Mouse (Mus musculus): ENCODE measurements at regions not wholly inside any gene's neighbourhood (a gene's known extent, or its start where the extent isn't known, plus 50 kb on each side); places are given as distances from the start of the nearest gene placed in this dataset.

DNA sequence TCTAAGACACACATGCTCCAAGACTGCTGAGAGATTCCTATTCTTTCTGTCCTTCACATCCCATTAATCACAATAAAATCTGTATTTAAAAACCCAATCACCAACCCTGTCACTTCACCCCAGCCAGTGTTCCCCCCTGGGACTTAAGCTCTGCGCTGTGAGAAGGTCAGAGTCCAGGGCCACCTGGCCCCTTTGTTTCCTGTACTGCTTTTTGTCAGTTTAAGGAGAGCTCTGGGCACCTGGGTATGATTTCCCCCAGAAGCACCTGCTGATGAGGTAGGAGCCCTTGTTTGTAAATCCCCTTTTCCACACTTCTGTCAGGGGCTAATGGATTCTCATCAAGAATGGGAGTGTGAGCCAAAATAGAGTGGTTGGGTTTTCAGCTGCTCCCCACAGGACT, 319.7 kb upstream of the Pik3r1 start:
- H3K27ac ChIP-seq (ENCODE audit: low read depth, low read length), result no peak overlapping the region
- H3K4me1 ChIP-seq (ENCODE audit: insufficient read depth, low read length), result no peaks in the 10 kb centered on the region
- no peak for ATAC-seq (ENCODE audit: low FRiP score)
- no peak overlapping the region for H3K4me3 ChIP-seq (ENCODE audit: low read depth, low read length)
- no peaks in the 10 kb centered on the region for H3K27me3 ChIP-seq (ENCODE audit: insufficient read depth, low read length)
- TF ChIP-seq CTCF (IDR thresholded peaks at IDR 0.05), result no peak
- no peak overlapping the region for H3K4me2 ChIP-seq (ENCODE audit: low read depth, low read length, poor library complexity, severe bottlenecking)
- no peak overlapping the region for H3K9ac ChIP-seq (replicated peaks; ENCODE audit: low read length, poor library complexity, severe bottlenecking)
- DNase-seq (ENCODE audit: low spot score), result no peak
- no peaks in the 10 kb centered on the region for H3K9me3 ChIP-seq (ENCODE audit: low read length)
- 61% methylated on average over 1 of the region's 1 CpGs for WGBS
- H3K36me3 ChIP-seq (ENCODE audit: insufficient read depth, low read length), result no peaks in the 10 kb centered on the region

DNA sequence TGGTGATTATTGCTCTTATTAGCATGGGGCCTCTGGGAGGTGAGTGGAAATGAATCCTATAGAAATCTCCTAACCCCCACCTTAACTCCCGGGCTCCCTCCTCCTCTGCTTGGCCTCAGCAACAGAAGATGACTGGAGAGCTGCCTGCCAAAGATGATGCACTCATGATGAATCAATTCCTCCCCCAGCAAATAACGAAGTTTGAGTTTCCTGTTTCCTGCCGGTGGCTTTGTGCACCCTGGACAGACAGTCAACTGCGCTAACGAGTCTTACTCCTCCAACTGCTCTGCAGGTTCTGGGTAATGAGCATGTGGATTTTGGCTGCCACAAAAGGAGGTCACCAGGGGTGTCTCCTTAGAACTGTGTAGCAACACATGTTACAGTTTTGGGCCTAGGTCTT, 321.5 kb upstream of the Pik3r1 start:
- H3K4me1 ChIP-seq (ENCODE audit: insufficient read depth, low read length), result no peaks in the 10 kb centered on the region
- H3K27ac ChIP-seq (ENCODE audit: low read depth, low read length), result no peak overlapping the region
- no peak for TF ChIP-seq CTCF (IDR thresholded peaks at IDR 0.05)

DNA sequence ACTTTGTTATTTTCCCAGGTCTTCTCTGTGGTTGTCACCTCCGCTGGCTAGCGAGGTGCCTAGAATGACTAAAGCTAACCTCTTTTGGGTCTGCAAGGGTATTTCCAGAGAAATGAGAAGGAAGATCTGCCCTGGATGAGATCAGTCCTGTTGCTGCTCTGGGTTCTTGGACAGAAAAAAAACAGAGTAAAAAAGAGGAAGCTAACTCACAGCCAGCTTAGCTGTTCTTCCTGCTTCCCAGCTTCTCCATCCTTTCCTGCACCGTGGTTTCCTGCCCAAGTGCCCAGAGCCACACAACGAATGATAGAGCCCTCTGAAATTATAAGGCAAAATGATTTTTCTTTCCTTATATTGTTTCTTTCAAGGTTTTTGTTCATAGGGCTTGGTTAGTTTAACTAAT, 326.2 kb upstream of the Pik3r1 start:
- Histone ChIP-seq H3K4me2 (ENCODE audit: low read depth, low read length, poor library complexity, severe bottlenecking) (no peak overlapping the region), H3K9ac (replicated peaks; ENCODE audit: low read length, poor library complexity, severe bottlenecking) (no peak overlapping the region), H3K4me1 (ENCODE audit: insufficient read depth, low read length) (no peaks in the 10 kb centered on the region), H3K9me3 (ENCODE audit: low read length) (no peaks in the 10 kb centered on the region), H3K4me3 (ENCODE audit: low read depth, low read length) (no peak overlapping the region), H3K36me3 (ENCODE audit: insufficient read depth, low read length) (no peaks in the 10 kb centered on the region), H3K27me3 (ENCODE audit: insufficient read depth, low read length) (no peaks in the 10 kb centered on the region), H3K27ac (ENCODE audit: low read depth, low read length) (no peak overlapping the region)
- WGBS, result 90% methylated on average over 4 of the region's 4 CpGs
- no peak for TF ChIP-seq CTCF (IDR thresholded peaks at IDR 0.05)
- ATAC-seq (ENCODE audit: low FRiP score) (no peak), DNase-seq (ENCODE audit: low spot score) (no peak)

More for the DNA sequence above, 321.5 kb upstream of the Pik3r1 start:
- no peak for ATAC-seq (ENCODE audit: low FRiP score)
- no peaks in the 10 kb centered on the region for H3K27me3 ChIP-seq (ENCODE audit: insufficient read depth, low read length)
- no peak for DNase-seq (ENCODE audit: low spot score)
- WGBS, result 68% methylated on average over 5 of the region's 5 CpGs
- H3K4me3 ChIP-seq (ENCODE audit: low read depth, low read length), result no peak overlapping the region
- no peak overlapping the region for H3K9ac ChIP-seq (replicated peaks; ENCODE audit: low read length, poor library complexity, severe bottlenecking)
- no peak overlapping the region for H3K4me2 ChIP-seq (ENCODE audit: low read depth, low read length, poor library complexity, severe bottlenecking)
- H3K36me3 ChIP-seq (ENCODE audit: insufficient read depth, low read length), result no peaks in the 10 kb centered on the region
- no peaks in the 10 kb centered on the region for H3K9me3 ChIP-seq (ENCODE audit: low read length)

DNA sequence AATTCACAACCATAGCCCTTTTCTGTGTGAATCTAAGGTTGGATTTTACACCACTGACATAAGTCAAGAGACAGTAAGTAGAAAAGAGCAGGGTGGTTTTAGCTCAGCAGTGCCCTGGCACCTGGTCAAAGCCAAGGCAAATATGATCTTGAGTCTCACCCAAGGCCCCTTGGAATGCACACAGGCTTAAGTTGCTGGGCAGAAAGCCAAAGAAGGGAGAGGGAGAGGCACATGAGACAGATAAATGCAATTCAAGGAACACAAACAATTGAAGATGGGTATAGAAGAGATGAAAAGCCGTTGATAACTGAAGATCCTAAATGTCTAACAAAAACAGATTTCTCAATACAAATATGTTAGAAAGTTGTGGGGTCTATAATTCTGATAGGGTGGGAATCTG, 335.1 kb upstream of the Pik3r1 start:
- Histone ChIP-seq H3K4me1 (ENCODE audit: insufficient read depth, low read length) (no peaks in the 10 kb centered on the region), H3K27ac (ENCODE audit: low read depth, low read length) (no peak overlapping the region), H3K4me2 (ENCODE audit: low read depth, low read length, poor library complexity, severe bottlenecking) (no peak overlapping the region), H3K9ac (replicated peaks; ENCODE audit: low read length, poor library complexity, severe bottlenecking) (no peak overlapping the region), H3K9me3 (ENCODE audit: low read length) (no peaks in the 10 kb centered on the region), H3K27me3 (ENCODE audit: insufficient read depth, low read length) (no peaks in the 10 kb centered on the region), H3K36me3 (ENCODE audit: insufficient read depth, low read length) (no peaks in the 10 kb centered on the region), H3K4me3 (ENCODE audit: low read depth, low read length) (no peak overlapping the region)
- ATAC-seq (ENCODE audit: low FRiP score), result no peak
- no peak for TF ChIP-seq CTCF (IDR thresholded peaks at IDR 0.05)
- WGBS, result 83% methylated on average over 1 of the region's 1 CpGs
- peak; percentile 36 for DNase-seq (ENCODE audit: low spot score)

DNA sequence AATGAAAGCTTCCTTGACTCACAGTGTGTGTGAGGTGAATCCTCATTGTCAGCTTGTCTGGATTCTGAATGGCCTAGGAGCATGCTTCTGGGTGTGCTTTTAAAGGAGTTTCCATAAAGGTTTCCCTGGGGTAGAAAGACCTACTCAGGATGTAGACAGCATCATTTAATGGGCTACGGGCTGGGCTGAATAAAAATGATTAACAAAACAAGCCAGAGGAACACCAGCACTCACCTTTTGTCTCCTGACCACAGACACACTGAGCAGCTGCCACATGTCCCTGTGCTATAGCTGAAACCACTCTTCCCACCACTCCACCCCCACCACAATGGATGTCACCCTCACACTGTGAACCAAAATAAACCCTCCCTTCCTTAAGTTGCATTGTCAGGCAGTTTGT, 338.2 kb upstream of the Pik3r1 start:
- no peaks in the 10 kb centered on the region for H3K27me3 ChIP-seq (ENCODE audit: insufficient read depth, low read length)
- no peak for TF ChIP-seq CTCF (IDR thresholded peaks at IDR 0.05)
- no peaks in the 10 kb centered on the region for H3K9me3 ChIP-seq (ENCODE audit: low read length)
- 58% methylated on average over 1 of the region's 1 CpGs for WGBS
- H3K4me1 ChIP-seq (ENCODE audit: insufficient read depth, low read length), result no peaks in the 10 kb centered on the region
- no peak overlapping the region for H3K4me2 ChIP-seq (ENCODE audit: low read depth, low read length, poor library complexity, severe bottlenecking)
- no peak overlapping the region for H3K27ac ChIP-seq (ENCODE audit: low read depth, low read length)
- H3K36me3 ChIP-seq (ENCODE audit: insufficient read depth, low read length), result no peaks in the 10 kb centered on the region
- no peak for DNase-seq (ENCODE audit: low spot score)
- no peak overlapping the region for H3K4me3 ChIP-seq (ENCODE audit: low read depth, low read length)
- ATAC-seq (ENCODE audit: low FRiP score), result no peak
- no peak overlapping the region for H3K9ac ChIP-seq (replicated peaks; ENCODE audit: low read length, poor library complexity, severe bottlenecking)

DNA sequence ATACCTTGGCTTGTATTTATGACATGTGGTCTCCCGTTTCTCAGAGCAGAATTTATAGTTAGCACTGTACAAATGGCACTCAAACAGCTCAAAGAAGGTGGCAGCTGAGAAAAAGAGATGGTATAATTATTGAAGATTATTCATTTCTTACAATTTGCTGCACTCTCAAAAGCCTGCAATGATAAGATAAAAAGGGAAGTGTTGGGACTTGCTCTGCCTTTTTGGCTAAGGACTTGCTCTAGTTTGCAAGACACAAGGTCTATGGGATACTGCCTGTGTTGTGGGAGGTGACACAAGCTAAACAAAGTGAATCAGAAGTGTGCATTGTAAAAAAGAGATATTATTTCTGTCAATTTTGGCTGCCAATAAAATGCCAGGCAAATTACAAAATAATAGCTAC, 340.2 kb upstream of the Pik3r1 start:
- H3K27me3 ChIP-seq (ENCODE audit: insufficient read depth, low read length), result no peaks in the 10 kb centered on the region
- no peaks in the 10 kb centered on the region for H3K4me1 ChIP-seq (ENCODE audit: insufficient read depth, low read length)
- no peak overlapping the region for H3K9ac ChIP-seq (replicated peaks; ENCODE audit: low read length, poor library complexity, severe bottlenecking)
- no peak overlapping the region for H3K27ac ChIP-seq (ENCODE audit: low read depth, low read length)
- no peaks in the 10 kb centered on the region for H3K9me3 ChIP-seq (ENCODE audit: low read length)
- WGBS, result 75% methylated on average over 1 of the region's 1 CpGs
- no peaks in the 10 kb centered on the region for H3K36me3 ChIP-seq (ENCODE audit: insufficient read depth, low read length)
- no peak overlapping the region for H3K4me3 ChIP-seq (ENCODE audit: low read depth, low read length)
- TF ChIP-seq CTCF (IDR thresholded peaks at IDR 0.05), result no peak
- no peak for DNase-seq (ENCODE audit: low spot score)
- no peak for ATAC-seq (ENCODE audit: low FRiP score)
- no peak overlapping the region for H3K4me2 ChIP-seq (ENCODE audit: low read depth, low read length, poor library complexity, severe bottlenecking)

DNA sequence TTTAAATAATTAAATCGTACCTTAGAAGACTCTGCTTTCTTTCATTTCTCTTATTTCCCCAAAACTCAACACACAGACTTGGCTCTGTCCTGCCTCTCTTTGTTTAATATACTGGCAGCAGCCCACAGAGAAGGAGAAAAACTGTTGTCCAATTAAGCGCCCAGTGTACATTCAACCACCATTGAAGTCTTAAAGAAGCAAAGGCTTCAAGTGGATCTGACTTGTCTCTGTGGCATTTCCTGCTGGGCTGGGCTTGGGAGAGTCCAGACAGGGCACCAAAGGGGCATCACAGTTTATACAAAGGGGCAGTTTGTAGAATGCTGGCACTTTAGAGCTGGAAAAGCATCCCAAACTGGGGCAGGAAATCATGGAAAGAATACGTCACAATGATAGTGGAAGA, 340.9 kb upstream of the Pik3r1 start:
- H3K4me3 ChIP-seq (ENCODE audit: low read depth, low read length), result no peak overlapping the region
- WGBS, result 79% methylated on average over 3 of the region's 3 CpGs
- no peaks in the 10 kb centered on the region for H3K27me3 ChIP-seq (ENCODE audit: insufficient read depth, low read length)
- ATAC-seq (ENCODE audit: low FRiP score), result no peak
- H3K9ac ChIP-seq (replicated peaks; ENCODE audit: low read length, poor library complexity, severe bottlenecking), result no peak overlapping the region
- H3K4me2 ChIP-seq (ENCODE audit: low read depth, low read length, poor library complexity, severe bottlenecking), result no peak overlapping the region
- H3K36me3 ChIP-seq (ENCODE audit: insufficient read depth, low read length), result no peaks in the 10 kb centered on the region
- H3K27ac ChIP-seq (ENCODE audit: low read depth, low read length), result no peak overlapping the region
- H3K9me3 ChIP-seq (ENCODE audit: low read length), result no peaks in the 10 kb centered on the region
- DNase-seq (ENCODE audit: low spot score), result peak; percentile 17
- H3K4me1 ChIP-seq (ENCODE audit: insufficient read depth, low read length), result no peaks in the 10 kb centered on the region
- TF ChIP-seq CTCF (IDR thresholded peaks at IDR 0.05), result no peak
